Mouse (Mus musculus): ENCODE data around the gene Pfkfb4.

Pfkfb4 gene

GRCm38 (mm10) chr9:109031001-109031400 lies 39.4 kb downstream of the Pfkfb4 start:
- in situ Hi-C loops (cut with MboI; ENCODE audit: low sequenced_read_pairs), result no loop called here

GRCm38 (mm10) chr9:109031686-109032085 lies 40.1 kb downstream of the Pfkfb4 start:
- in situ Hi-C loops (cut with MboI; ENCODE audit: low sequenced_read_pairs), result no loop called here

GRCm38 (mm10) chr9:109032435-109032834 lies 40.9 kb downstream of the Pfkfb4 start:
- in situ Hi-C loops (cut with MboI; ENCODE audit: low sequenced_read_pairs), result no loop called here

GRCm38 (mm10) chr9:109038086-109038895 lies 46.7 kb downstream of the Pfkfb4 start, which contains the start of gene Shisa5:
Gene Shisa5, plus strand, starts transcription at chr9:109038565.
- in situ Hi-C loops (cut with MboI; ENCODE audit: low sequenced_read_pairs), result no loop called here

- in situ Hi-C loops (cut with MboI; ENCODE audit: low sequenced_read_pairs), result no loop called here
Observed at GRCm38 (mm10) chr9:109038901-109039364, 47.4 kb downstream of the Pfkfb4 start.

- in situ Hi-C loops (cut with MboI; ENCODE audit: low sequenced_read_pairs), result no loop called here
Observed at GRCm38 (mm10) chr9:109039681-109040080, 48.1 kb downstream of the Pfkfb4 start.

GRCm38 (mm10) chr9:109040216-109040615 lies 48.6 kb downstream of the Pfkfb4 start:
- in situ Hi-C loops (cut with MboI; ENCODE audit: low sequenced_read_pairs), result no loop called here

- in situ Hi-C loops (cut with MboI; ENCODE audit: low sequenced_read_pairs), result no loop called here
Observed at GRCm38 (mm10) chr9:109040906-109041305, 49.3 kb downstream of the Pfkfb4 start.

- in situ Hi-C loops (cut with MboI; ENCODE audit: low sequenced_read_pairs), result no loop called here
Observed at GRCm38 (mm10) chr9:109041351-109041750, 49.8 kb downstream of the Pfkfb4 start.

- in situ Hi-C loops (cut with MboI; ENCODE audit: low sequenced_read_pairs), result no loop called here
Observed at GRCm38 (mm10) chr9:109046306-109046705, 54.7 kb downstream of the Pfkfb4 start.

GRCm38 (mm10) chr9:109049316-109049715 lies 57.7 kb downstream of the Pfkfb4 start:
- in situ Hi-C loops (cut with MboI; ENCODE audit: low sequenced_read_pairs), result no loop called here

- in situ Hi-C loops (cut with MboI; ENCODE audit: low sequenced_read_pairs), result no loop called here
Observed at GRCm38 (mm10) chr9:109049996-109050673, 58.6 kb downstream of the Pfkfb4 start.

GRCm38 (mm10) chr9:109050674-109050997 lies 59.1 kb downstream of the Pfkfb4 start:
- in situ Hi-C loops (cut with MboI; ENCODE audit: low sequenced_read_pairs), result no loop called here

GRCm38 (mm10) chr9:109051011-109051501 lies 59.5 kb downstream of the Pfkfb4 start:
- in situ Hi-C loops (cut with MboI; ENCODE audit: low sequenced_read_pairs), result no loop called here

GRCm38 (mm10) chr9:109051651-109052489 lies 60.3 kb downstream of the Pfkfb4 start:
- in situ Hi-C loops (cut with MboI; ENCODE audit: low sequenced_read_pairs), result no loop called here

- in situ Hi-C loops (cut with MboI; ENCODE audit: low sequenced_read_pairs), result no loop called here
Observed at GRCm38 (mm10) chr9:109052490-109053260, 61.1 kb downstream of the Pfkfb4 start.

GRCm38 (mm10) chr9:109053366-109053765 lies 61.8 kb downstream of the Pfkfb4 start:
- in situ Hi-C loops (cut with MboI; ENCODE audit: low sequenced_read_pairs), result no loop called here

GRCm38 (mm10) chr9:109053851-109054250 lies 62.3 kb downstream of the Pfkfb4 start:
- in situ Hi-C loops (cut with MboI; ENCODE audit: low sequenced_read_pairs), result no loop called here

GRCm38 (mm10) chr9:109054712-109055111 lies 63.1 kb downstream of the Pfkfb4 start:
- in situ Hi-C loops (cut with MboI; ENCODE audit: low sequenced_read_pairs), result no loop called here

- in situ Hi-C loops (cut with MboI; ENCODE audit: low sequenced_read_pairs), result no loop called here
Observed at GRCm38 (mm10) chr9:109055271-109056030, 63.9 kb downstream of the Pfkfb4 start.
